Mouse (Mus musculus) sigmoid colon, adult 10 weeks (tissue): Measurements from ENCODE around the gene Actr5. TPM values are rescaled to one million over a fixed set of nuclear protein-coding genes. Genes with fewer than 3 reads are reported as not detected.

Experiments used
- polyA plus RNA-seq: library from polyadenylated mRNA; stranded (reverse); fragments of 350-450 nt; fragmentation: Illumina TruSeq; extraction: RNeasy Lipid Tissue Mini Kit (QIAGEN cat#74804); gene quantifications from one replicate; pipeline ENCODE4 v1.2.3, GENCODE M21; 2014; ENCODE audit warnings: low read depth, low replicate concordance

Gene Actr5
- polyA plus RNA-seq, result 0.38 TPM

GRCm38 (mm10) chr2:158624718-158625222 is at the start of gene Actr5:
Gene Actr5, plus strand, starts transcription at chr2:158624888.

DNA sequence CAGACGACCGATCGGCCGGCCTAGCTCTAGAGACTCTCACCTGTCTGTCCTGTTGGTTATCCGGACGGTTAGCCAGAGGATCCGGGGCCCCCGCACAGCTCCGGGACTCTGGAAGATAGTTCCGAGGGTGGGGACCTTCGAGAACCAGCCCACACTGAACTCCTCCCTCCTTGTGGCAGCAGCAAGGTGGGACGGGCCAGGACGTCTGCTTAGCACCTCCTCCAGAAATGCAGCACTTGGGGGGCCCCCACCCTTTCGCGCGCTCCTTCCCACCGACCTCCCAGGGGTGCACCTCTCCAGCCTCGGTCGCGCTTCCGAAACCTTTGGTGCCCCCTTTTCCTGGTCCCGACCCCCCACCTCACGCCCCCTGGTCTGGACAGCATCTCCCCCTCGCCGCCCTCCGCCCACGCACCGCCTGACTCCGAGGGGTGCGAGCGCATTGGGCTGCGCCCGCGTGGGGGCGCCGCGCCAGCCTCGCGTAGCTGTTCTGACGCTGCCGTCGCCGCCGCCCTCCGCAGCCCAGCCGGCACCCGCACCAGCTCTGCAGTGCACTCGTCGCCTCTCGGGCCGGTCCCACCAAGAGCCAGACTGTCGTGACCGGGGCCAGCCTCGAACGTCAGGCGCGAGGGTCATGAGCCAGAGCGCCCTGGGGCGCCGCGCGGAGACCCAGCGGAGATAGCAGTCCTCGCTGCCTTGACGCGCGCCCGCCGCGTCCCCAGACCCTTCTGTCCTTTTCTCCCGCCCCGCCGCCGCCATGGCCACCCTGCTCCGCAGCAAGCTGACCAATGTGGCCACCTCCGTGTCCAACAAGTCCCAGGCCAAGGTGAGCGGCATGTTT is 14.0 kb upstream of the Actr5 start, which contains the start of gene Slc32a1:
Slc32a1 (plus strand) TSS at position 280 of the 838 bp plus-strand sequence.

GRCm38 (mm10) chr2:158665098-158665497 is 40.4 kb downstream of the Actr5 start, which contains the start of gene Ppp1r16b:
Gene Ppp1r16b, plus strand, starts transcription at chr2:158665398.

Other genes with a start within 250 kb of the Actr5 start
- 14.7 TPM for gene Snhg11, start 249.2 kb upstream of the Actr5 start, polyA plus RNA-seq
- gene Ralgapb, start 215.0 kb upstream of the Actr5 start, polyA plus RNA-seq, result 75.7 TPM
- gene Adig, start 122.3 kb upstream of the Actr5 start, polyA plus RNA-seq, result not detected
- gene Arhgap40, start 112.1 kb upstream of the Actr5 start, polyA plus RNA-seq, result not detected
- not detected for gene Slc32a1, start 14.1 kb upstream of the Actr5 start, polyA plus RNA-seq
- 0.98 TPM for gene Ppp1r16b, start 40.5 kb downstream of the Actr5 start, polyA plus RNA-seq
- 6.8 TPM for gene Fam83d, start 143.2 kb downstream of the Actr5 start, polyA plus RNA-seq
- gene Dhx35, start 169.9 kb downstream of the Actr5 start, polyA plus RNA-seq, result 8.1 TPM